Mouse (Mus musculus) layer of hippocampus, postnatal 14 days (tissue): Measurements from ENCODE around the gene Fry. TPM values are rescaled to one million over a fixed set of nuclear protein-coding genes. Genes with fewer than 3 reads are reported as not detected.
A peak's percentile ranks its signal among the peaks of the same experiment; 100 is the strongest.

ENCODE experiments used
- DNase-seq, 2 experiments: peaks; one replicate each; pipeline ENCODE4 v3.0.0; 2021 to 2022; ENCODE audit warnings: low spot score in 2 of 2, mixed read lengths in 1 of 2
- long read RNA-seq, 2 experiments: library from polyadenylated mRNA; stranded (forward); transcript quantifications; one replicate each; pipeline ENCODE4 v2.0.0; 2021
- total RNA-seq, 2 experiments: library from RNA; stranded (reverse); gene quantifications; 2 replicates each; pipeline ENCODE4 v1.2.3; 2021

Fry gene
- 100 to 1,000 TPM; 228 to 239 TPM for total RNA-seq
- long read RNA-seq, experiment 1, partial matches to known transcripts: 33 of 42 reads
- long read RNA-seq, experiment 1, other reads (novel, unspliced or antisense): 5 of 42 reads
- long read RNA-seq, experiment 2, partial matches to known transcripts: 25 of 47 reads
- long read RNA-seq, experiment 2, other reads (novel, unspliced or antisense): 17 of 47 reads

DNA sequence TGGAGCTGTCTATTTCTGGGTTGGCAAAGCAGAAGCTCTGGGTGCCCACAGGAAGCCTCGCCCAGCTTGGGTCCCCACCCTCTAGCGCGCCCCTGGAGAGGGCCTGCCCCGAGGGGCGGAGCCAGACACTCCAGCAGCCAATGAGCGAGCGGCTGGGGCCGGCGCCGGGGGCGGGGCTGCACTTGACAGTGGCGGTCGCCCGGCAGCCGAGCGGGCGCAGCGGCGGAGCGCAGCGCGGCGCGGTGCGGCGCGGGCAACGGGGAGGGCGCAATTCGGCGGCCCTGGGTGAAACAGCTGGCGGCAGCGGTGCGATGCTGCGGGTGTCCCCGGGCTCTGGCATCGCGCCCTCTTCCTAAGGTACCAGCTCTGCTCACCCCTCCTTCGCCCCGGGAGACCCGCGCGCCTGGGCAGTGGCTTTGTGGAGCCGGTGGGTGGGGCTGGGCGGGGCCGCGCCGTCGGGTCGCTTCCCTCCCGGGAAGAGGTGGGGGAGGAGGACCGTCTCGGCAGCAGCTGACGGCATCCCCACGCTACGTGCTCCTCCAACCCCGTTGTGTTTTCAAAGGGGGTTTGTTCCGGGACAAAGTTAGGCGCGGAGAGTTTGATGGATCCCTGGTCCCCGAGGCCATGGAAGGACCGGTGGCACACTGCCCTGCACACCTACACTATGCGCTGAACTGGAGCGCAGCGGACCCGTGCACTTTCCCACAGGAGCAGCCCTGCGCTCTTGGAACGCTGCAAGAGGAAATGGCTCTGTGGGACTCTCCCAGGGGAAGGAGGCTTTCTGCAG lies at the start of gene Fry:
TSS of gene Fry (plus strand) at position 191 of the 787 bp plus-strand sequence.
- peak; percentile 94 to 96 for DNase-seq

DNA sequence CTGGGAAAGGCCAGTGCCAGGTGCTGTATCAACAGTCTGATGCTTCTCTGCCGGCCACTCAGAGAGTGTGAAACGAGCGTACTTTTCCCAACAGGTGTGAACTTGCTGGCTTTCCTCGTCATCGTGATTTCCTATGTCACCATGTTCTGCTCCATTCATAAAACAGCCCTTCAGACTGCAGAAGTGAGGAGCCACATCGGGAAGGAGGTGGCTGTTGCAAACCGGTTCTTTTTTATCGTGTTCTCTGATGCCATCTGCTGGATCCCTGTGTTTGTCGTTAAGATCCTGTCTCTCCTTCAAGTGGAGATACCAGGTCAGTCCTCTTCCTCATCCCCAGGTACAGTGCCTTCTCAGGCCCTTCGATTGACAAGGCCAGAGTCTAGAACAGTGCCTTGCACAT lies 48.4 kb upstream of the Fry start:
- DNase-seq: peak; percentile 41 to 58

DNA sequence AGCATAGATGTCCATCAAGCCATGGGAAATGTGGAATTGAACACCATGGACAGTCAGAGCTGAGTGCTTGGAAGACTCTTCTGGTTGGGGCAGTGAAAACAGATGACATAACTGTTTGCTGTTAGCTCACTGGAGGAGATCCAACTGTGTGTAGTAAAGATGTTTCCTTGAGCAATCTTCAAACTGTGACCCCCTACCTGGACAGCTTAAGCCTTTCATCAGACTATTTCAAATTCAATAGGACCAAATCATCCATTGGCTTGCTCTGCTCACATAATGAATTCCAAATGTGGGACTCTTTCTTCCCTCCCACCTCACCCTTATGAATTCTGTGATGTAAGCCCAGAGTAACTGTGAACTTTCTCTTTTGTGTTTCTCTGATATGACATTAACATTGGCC lies 46.7 kb upstream of the Fry start:
- DNase-seq: no peak

DNA sequence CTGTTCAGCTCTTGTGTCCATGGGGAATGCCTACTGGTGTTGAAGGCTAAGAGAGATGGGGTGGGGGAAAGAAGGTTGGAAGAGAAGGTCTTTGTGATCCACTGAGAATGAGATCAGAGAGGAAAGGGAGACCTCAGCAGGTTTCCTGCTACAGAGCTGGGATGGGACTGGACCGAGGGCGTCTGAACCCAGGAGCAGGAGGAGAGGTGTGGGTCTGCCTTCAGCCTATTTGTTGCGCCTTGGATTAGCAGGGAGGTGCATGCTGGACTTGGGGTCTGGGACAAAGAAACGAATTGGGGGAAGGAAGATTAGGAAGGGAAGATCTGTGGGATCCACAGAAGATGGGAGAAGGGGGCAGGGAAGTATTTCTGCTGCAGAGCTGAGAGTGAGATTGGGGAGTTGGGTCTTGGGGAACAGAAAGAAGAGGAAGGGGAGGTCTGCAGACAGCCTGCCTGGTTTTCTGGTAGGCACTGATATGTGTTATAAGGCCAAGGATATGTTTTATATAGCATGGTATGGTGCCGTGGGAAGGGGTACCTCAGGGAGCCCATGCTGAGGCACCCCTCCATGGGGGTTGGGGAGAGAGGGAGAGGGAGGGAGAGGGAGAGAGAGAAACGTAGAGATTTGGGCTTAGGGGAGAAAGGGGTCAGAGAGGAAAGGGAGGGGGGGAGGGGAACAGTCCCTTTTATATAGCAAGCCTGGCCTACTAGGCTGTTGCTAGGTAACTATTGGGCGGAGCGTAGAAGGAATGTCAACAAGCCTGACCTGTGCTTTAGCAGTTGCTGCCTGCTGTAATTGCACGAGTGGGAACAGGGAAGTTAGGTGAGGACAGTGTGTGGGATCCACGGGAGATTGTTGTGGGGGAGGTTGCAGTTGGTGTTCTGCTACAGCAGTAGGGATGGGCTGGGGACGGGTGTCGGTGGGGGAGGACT lies 38.3 kb upstream of the Fry start:
- DNase-seq: no peak

- DNase-seq: no peak
These were observed 35.7 kb upstream of the Fry start for GRCm38 (mm10) chr5:150082696-150083095.

GRCm38 (mm10) chr5:150083190-150083589 lies 35.3 kb upstream of the Fry start:
- DNase-seq: no peak

GRCm38 (mm10) chr5:150097620-150098019 lies 20.8 kb upstream of the Fry start:
- DNase-seq: peak; percentile 47 to 63

DNA sequence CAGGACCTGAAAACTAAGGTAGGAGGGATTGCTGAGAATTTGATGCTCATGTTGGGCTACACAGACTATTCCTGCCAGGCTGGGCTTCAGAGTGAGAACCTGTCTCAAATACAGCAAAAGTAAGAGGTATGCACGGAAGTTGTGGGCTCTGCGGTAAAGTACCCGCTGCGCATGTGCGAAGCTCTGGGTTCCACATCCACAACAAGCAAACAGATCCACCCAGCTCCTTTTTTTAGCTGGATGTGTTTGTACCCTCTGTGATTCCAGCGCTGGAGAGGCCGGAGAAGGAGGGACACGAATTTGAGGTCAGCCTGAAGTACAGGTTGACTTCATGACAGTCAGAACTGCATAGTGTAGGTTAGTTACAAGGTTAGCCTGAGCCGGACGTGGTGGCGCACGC lies 19.7 kb upstream of the Fry start:
- no peak for DNase-seq

DNA sequence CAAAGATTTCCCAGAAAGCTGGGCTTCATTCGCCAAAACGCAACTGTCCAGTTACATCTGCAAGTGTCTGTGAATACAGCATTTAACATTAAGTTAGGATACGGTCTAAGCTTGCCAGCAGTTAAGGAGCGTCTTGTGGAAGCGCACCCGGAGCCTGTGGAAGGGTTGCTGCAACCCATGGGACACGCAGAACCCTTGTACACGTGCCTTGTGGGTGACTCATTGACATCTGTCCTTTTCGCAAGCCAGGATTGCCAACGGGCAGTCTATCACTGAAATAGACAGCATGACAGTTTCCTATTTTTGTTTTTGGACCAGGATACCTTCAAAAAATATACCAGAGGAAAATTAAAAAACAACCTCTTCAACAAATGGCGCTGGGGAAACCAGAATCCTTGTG lies 16.7 kb upstream of the Fry start:
- DNase-seq: no peak

GRCm38 (mm10) chr5:150106358-150106757 lies 12.1 kb upstream of the Fry start:
- DNase-seq: no peak

DNA sequence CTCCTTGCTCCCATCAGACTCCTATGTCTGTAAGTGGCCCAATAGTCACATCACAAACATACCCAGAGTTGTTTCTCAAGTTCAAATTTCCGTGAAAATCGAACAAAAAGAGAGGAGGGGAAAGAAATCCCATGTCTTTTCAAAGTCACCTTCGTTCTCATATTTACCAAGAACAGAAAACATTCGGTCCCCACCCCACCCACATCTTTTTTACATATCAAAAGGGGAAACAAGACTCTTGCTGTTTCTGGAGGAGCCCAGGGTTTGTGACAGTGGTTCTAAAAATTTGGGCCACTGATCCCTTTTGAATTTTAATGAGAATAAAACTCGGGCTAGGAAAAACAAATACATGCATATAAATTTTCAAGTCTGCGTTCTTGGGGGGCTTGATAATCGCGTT lies 7.2 kb upstream of the Fry start:
- DNase-seq: no peak

- no peak for DNase-seq
These were observed 4.4 kb upstream of the Fry start for GRCm38 (mm10) chr5:150114007-150114406.

GRCm38 (mm10) chr5:150114778-150115177 lies 3.7 kb upstream of the Fry start:
- DNase-seq: no peak

GRCm38 (mm10) chr5:150115271-150116092 lies 3.0 kb upstream of the Fry start:
- no peak for DNase-seq

GRCm38 (mm10) chr5:150116216-150116905 lies 2.1 kb upstream of the Fry start:
- no peak for DNase-seq

- DNase-seq: no peak
These were observed 1.6 kb upstream of the Fry start for GRCm38 (mm10) chr5:150116906-150117216.

- no peak for DNase-seq
These were observed 356 bp upstream of the Fry start for GRCm38 (mm10) chr5:150118124-150118454.

GRCm38 (mm10) chr5:150120676-150121075 lies 2.2 kb downstream of the Fry start:
- DNase-seq: no peak

GRCm38 (mm10) chr5:150122095-150122494 lies 3.6 kb downstream of the Fry start:
- no peak for DNase-seq

- peak; percentile 50 to 63 for DNase-seq
These were observed 4.1 kb downstream of the Fry start for GRCm38 (mm10) chr5:150122571-150122970.

GRCm38 (mm10) chr5:150125920-150126319 lies 7.5 kb downstream of the Fry start:
- DNase-seq: no peak
